Mouse (Mus musculus) midbrain, postnatal 0 days (tissue): ENCODE data around the gene Eogt. TPM values are rescaled to one million over a fixed set of nuclear protein-coding genes. Genes with fewer than 3 reads are reported as not detected.

Experiments used
- ATAC-seq: fragments of 200-750 bp; cut with Nextera tagmentation; 2 replicates; pipeline ENCODE4 v1.8.0; 2017; ENCODE audit warnings: moderate number of reproducible peaks, mild to moderate bottlenecking, moderate TSS enrichment, moderate library complexity; ENCODE audit not compliant: low FRiP score
- DNase-seq: peaks from one replicate; pipeline ENCODE4 v3.0.0-alpha.2; 2015; ENCODE audit warnings: low spot score
- H3K27ac ChIP-seq: fragments of 300-500 bp; sonication (generic); 2 replicates; pipeline ENCODE4 v1.5.1; 2014; ENCODE audit warnings: low read depth, mild to moderate bottlenecking, low read length, mixed read lengths
- H3K27me3 ChIP-seq: fragments of 300-500 bp; sonication (generic); 2 replicates; pipeline ENCODE4 v1.6.1; 2014; ENCODE audit warnings: low read length, control low read depth, mixed read lengths; ENCODE audit not compliant: insufficient read depth
- H3K36me3 ChIP-seq: fragments of 300-500 bp; sonication (generic); 2 replicates; pipeline ENCODE4 v1.6.1; 2014; ENCODE audit warnings: low read length, control low read depth, mixed read lengths; ENCODE audit not compliant: insufficient read depth
- H3K4me1 ChIP-seq: fragments of 300-500 bp; sonication (generic); 2 replicates; pipeline ENCODE4 v1.6.1; 2014; ENCODE audit warnings: mild to moderate bottlenecking, control low read depth, antibody characterized with exemption, low read length, mixed read lengths; ENCODE audit not compliant: insufficient read depth
- H3K4me2 ChIP-seq: fragments of 300-500 bp; sonication (generic); 2 replicates; pipeline ENCODE4 v1.6.1; 2014; ENCODE audit warnings: low read depth, mild to moderate bottlenecking, low read length, mixed read lengths; ENCODE audit not compliant: poor library complexity, severe bottlenecking
- H3K4me3 ChIP-seq: fragments of 300-500 bp; sonication (generic); 2 replicates; pipeline ENCODE4 v1.5.1; 2014; ENCODE audit warnings: low read depth, mild to moderate bottlenecking, low read length, moderate library complexity
- H3K9ac ChIP-seq: fragments of 300-500 bp; sonication (generic); replicated peaks from 2 replicates; pipeline ENCODE4 v1.6.1; 2014; ENCODE audit warnings: mild to moderate bottlenecking, low read length, moderate library complexity, mixed read lengths; ENCODE audit not compliant: poor library complexity, severe bottlenecking
- H3K9me3 ChIP-seq: fragments of 300-500 bp; sonication (generic); 2 replicates; pipeline ENCODE4 v1.6.1; 2016; ENCODE audit warnings: low read length, control low read depth
- CTCF ChIP-seq: IDR thresholded peaks from 2 replicates; pipeline ENCODE4 v1.5.1; 2016; ENCODE audit warnings: antibody characterized with exemption, mild to moderate bottlenecking
- WGBS: fragments of 180-500 bp; shearing (Covaris S2); extraction: QIAGEN DNeasy Blood & Tissue Kit; methylation state at CpG from one replicate; pipeline ENCODE4 v1.1.7; 2014; 5-methylcytosine and 5-hydroxymethylcytosine counted together
- polyA plus RNA-seq: library from polyadenylated mRNA; unstranded; fragments of >200 nt; fragmentation: Nextera tagmentation; extraction: Ambion mirVana; gene quantifications from 2 replicates; pipeline ENCODE4 v1.2.1, GENCODE M21; 2015
- total RNA-seq: library from RNA; depleted of rRNA; stranded (reverse); fragments of >200 nt; gene quantifications from 2 replicates; pipeline ENCODE4 v1.2.3, GENCODE M21; 2014

The Eogt gene
- total and polyA plus RNA-seq, 2 experiments from 2014 or later, result 11.7 to 25.2 TPM

DNA sequence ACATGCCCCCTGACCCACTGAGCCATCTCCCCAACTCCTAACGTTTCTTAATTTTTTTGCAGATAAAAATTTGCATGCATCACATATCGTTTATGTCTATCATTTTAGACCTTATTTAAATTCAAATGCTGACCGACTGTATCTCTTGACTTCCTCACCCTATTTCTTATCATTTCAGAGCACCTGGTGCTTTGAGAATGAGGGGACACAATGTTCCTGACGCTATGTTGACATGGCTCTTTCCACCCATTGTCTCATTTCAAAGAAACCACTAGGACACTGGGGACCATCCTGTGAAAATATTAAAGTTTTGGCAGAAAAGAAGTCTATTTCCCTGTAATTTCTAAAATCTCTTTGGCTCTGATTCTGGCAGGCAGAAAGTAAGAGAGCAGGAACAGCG, 32.1 kb downstream of the Eogt start:
- DNase-seq, result no peak
- peaks cover 13% of the 10 kb centered on the region for H3K36me3 ChIP-seq
- 68% methylated on average over 5 of the region's 5 CpGs for WGBS
- no peak overlapping the region for H3K9ac ChIP-seq
- no peak overlapping the region for H3K4me2 ChIP-seq
- no peaks in the 10 kb centered on the region for H3K4me1 ChIP-seq
- H3K4me3 ChIP-seq, result no peak overlapping the region
- no peak for ATAC-seq
- no peak for TF ChIP-seq CTCF
- no peaks in the 10 kb centered on the region for H3K27me3 ChIP-seq
- no peak overlapping the region for H3K27ac ChIP-seq
- no peaks in the 10 kb centered on the region for H3K9me3 ChIP-seq

DNA sequence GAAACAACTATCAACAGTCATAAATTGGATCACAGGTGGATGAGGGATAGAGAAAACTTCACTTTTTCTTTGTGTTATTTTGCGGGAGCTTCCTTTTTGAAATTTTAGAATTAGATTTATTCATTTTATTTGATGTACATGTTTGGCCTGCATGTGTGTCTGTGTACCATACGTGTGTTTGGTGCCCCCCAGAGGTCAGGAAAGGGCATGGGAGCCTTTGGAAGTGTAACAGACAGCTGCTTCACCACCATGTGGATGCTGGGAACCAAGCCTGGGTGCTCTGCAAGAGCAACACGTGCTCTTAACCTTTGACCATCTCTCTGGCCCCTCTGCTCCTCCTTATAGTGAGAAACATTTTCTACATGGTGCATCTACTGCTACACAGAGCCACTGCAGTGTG, 34.2 kb downstream of the Eogt start:
- Histone ChIP-seq H3K4me1 (no peaks in the 10 kb centered on the region), H3K9ac (no peak overlapping the region), H3K4me3 (no peak overlapping the region), H3K9me3 (no peaks in the 10 kb centered on the region), H3K4me2 (no peak overlapping the region), H3K27me3 (no peaks in the 10 kb centered on the region), H3K36me3 (peaks cover 9% of the 10 kb centered on the region), H3K27ac (no peak overlapping the region)
- TF ChIP-seq CTCF, result peak; percentile 31; the same call in 1 of the 2 replicates
- DNase-seq, result no peak
- WGBS, result 60% methylated on average over 3 of the region's 3 CpGs
- ATAC-seq, result no peak

DNA sequence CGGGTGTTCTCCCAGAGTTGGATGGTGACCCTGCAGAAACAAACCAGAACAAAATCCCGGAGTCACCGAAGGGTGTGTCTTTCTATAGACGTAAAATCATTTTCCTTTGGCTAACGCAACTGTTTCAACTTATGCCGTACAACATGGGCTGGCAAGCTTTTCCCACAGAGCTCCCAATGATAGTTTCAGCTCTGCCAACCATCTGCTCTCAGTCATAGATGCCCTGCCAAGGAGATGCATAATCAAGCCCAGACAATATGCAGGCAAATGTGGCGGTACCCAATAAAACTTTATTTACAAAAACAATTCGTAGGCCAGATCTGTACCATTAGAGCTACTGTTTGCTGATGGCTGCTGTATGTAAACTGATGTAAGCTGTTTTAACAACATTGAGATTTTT, 36.8 kb downstream of the Eogt start:
- WGBS, result 94% methylated on average over 8 of the region's 8 CpGs
- no peaks in the 10 kb centered on the region for H3K27me3 ChIP-seq
- TF ChIP-seq CTCF, result no peak
- ATAC-seq, result no peak
- H3K36me3 ChIP-seq, result peaks cover 2% of the 10 kb centered on the region
- no peak overlapping the region for H3K4me2 ChIP-seq
- H3K9me3 ChIP-seq, result no peaks in the 10 kb centered on the region
- H3K9ac ChIP-seq, result no peak overlapping the region
- H3K27ac ChIP-seq, result no peak overlapping the region
- H3K4me3 ChIP-seq, result no peak overlapping the region
- H3K4me1 ChIP-seq, result no peaks in the 10 kb centered on the region
- DNase-seq, result peak; percentile 24

DNA sequence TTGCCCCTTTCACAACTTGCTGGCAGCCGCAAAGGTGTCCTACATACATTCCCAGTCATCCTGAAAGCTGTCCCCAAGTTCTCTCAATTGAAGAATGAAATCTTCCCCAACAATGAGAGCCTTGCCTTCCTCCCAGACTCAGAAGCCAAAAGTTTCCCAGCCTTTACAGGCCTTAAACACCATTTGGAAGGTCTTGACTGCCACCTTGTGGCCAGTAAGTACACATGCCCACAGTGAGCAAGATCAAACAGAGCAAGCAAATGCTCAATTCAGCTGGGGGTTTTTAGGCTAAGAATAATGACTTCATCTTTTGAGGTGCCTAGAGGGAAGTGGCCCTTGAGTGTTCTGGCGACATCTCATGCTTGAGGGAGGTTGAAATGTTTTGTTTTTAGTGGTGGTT, 42.2 kb downstream of the Eogt start:
- DNase-seq (peak; percentile 92), ATAC-seq (peak; percentile 68; the same call in 1 of the 2 replicates)
- H3K9me3 ChIP-seq, result no peaks in the 10 kb centered on the region
- 14% methylated on average over 2 of the region's 2 CpGs for WGBS
- no peaks in the 10 kb centered on the region for H3K36me3 ChIP-seq
- peak; percentile 98 for TF ChIP-seq CTCF
- H3K4me2 ChIP-seq, result no peak overlapping the region
- H3K27ac ChIP-seq, result no peak overlapping the region
- H3K27me3 ChIP-seq, result no peaks in the 10 kb centered on the region
- no peak overlapping the region for H3K9ac ChIP-seq
- H3K4me3 ChIP-seq, result no peak overlapping the region
- peaks cover 2% of the 10 kb centered on the region; the same call in 1 of the 2 replicates for H3K4me1 ChIP-seq

DNA sequence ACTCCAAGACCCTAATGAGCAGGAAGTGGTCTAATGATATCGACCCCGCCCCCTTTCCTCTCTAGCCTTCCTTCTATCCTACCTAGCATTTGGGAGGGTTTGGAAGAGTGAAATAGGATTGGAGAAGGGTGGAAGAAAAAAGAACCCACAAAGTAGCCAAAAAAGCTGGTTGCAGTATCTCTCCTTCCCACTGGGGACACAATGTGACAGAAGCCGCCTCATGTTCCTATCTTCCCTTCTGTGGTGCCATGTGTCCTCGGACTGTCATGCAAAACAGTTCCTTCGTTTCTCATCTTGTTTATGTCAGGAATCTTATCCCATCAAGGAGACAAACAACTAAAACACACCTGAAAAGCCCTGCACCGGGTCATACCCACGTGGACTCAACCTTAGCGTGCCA, 42.9 kb downstream of the Eogt start:
- no peak overlapping the region for H3K9ac ChIP-seq
- no peaks in the 10 kb centered on the region for H3K36me3 ChIP-seq
- no peak for ATAC-seq
- 84% methylated on average over 8 of the region's 8 CpGs for WGBS
- peak; percentile 13; the same call in 1 of the 2 replicates for TF ChIP-seq CTCF
- H3K27me3 ChIP-seq, result no peaks in the 10 kb centered on the region
- no peaks in the 10 kb centered on the region for H3K9me3 ChIP-seq
- no peak overlapping the region for H3K4me3 ChIP-seq
- DNase-seq, result no peak
- H3K27ac ChIP-seq, result no peak overlapping the region
- H3K4me2 ChIP-seq, result no peak overlapping the region
- H3K4me1 ChIP-seq, result peaks cover 2% of the 10 kb centered on the region; the same call in 1 of the 2 replicates

DNA sequence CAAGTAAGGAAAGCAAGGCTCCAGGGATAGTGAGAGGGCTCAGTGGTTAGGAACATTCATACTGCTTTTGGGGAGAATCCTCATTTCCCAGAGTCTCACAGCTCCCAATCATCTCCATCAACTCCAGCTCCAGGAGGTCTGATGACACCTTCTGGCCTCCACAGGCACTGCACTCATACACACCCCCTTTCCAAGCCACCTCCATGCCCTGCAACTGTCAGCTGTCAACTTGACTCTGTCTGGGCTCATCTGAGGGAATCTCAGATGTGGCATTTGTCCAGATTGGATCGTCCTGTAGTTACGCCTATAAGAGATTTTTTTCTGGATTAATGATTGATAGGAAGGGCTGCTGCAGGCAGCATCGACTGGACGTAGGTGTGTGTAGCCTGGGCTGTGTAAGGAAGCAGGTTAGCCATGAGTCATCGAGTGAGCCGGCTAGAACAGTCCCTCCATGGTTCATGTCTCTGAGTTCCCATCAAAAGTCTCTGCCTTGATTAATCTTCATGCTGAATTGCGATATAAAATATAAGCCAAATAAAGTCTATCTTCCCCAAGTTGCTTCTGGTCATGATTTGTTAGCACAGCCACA, 44.6 kb downstream of the Eogt start:
- no peak for ATAC-seq
- H3K9ac ChIP-seq, result no peak overlapping the region
- H3K9me3 ChIP-seq, result no peaks in the 10 kb centered on the region
- H3K4me3 ChIP-seq, result no peak overlapping the region
- no peaks in the 10 kb centered on the region for H3K36me3 ChIP-seq
- H3K27ac ChIP-seq, result no peak overlapping the region
- H3K4me2 ChIP-seq, result no peak overlapping the region
- no peaks in the 10 kb centered on the region for H3K27me3 ChIP-seq
- WGBS, result 84% methylated on average over 7 of the region's 7 CpGs
- peaks cover 2% of the 10 kb centered on the region; the same call in 1 of the 2 replicates for H3K4me1 ChIP-seq
- DNase-seq, result peak; percentile 15
- TF ChIP-seq CTCF, result peak; percentile 64
